Mouse (Mus musculus) thymus, postnatal 14 days (tissue): ENCODE results near the gene Fmnl2.

ENCODE experiments used
- DNase-seq: peaks from one replicate; pipeline ENCODE4 v3.0.0; 2021

Gene Fmnl2

DNA sequence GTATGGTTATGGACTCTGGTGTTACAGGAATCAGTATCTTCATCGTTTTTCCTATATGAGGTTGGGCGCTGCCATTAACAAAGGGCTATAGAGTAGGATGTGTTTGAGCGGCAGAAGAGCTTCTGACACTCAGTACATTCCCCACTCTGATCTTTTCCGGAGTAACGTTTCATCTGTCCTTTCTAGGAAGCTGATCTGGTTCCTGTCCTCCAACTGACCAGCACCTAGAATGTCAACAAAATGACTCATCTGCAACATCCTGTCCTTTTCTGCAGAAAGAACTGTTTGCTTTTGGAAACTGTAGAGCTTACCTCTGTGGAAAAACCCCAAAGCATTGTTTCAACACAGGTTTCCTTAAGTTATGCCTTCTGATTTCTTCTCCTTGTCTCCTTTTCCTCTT, 60.4 kb downstream of the Fmnl2 start:
- DNase-seq: no peak

- no peak for DNase-seq
These were observed 63.2 kb downstream of the Fmnl2 start for GRCm38 (mm10) chr2:52920701-52921435.

DNA sequence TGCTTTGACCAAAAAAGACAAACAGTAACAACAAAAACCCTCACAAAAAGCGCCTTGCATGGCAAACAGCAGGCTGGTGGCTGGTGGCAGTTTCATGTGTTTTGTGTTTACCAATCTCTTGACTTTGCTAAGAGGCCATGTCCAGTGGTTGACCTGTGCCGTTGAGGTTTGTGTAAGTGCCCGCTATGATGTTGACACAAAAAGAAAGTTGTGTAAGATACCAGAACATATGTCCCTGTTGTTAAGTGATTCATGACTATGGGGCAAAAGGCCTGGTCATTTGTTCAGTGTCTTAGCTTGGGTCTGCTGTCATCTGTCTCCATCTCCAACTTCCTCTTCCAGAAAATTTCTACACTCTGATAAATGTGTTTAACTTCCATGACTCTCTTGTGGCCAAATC, 67.4 kb downstream of the Fmnl2 start:
- DNase-seq: no peak

- DNase-seq: peak; percentile 27
These were observed 69.7 kb downstream of the Fmnl2 start for GRCm38 (mm10) chr2:52927381-52927780.

DNA sequence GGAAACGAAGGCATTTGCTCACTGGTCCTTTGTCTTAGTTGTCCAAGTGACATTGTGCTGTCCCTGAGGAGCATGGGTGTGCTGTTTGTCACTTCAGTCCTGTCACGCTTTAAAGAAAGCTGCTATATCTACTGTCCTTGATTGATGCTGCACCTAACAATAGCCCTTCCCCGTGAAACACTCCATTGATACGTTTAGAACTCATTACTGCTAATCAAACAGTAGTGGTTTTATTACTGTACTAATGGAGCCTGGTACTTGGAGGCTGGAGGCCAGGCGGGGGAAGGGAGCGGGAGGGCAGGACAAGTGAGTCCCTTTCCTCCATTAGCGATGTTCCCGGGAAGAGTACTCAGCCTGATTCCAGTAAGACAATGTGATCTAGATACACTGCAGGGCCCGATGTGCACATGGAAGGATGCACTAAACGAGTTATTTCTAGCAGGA, 70.2 kb downstream of the Fmnl2 start:
- peak; percentile 36 for DNase-seq

DNA sequence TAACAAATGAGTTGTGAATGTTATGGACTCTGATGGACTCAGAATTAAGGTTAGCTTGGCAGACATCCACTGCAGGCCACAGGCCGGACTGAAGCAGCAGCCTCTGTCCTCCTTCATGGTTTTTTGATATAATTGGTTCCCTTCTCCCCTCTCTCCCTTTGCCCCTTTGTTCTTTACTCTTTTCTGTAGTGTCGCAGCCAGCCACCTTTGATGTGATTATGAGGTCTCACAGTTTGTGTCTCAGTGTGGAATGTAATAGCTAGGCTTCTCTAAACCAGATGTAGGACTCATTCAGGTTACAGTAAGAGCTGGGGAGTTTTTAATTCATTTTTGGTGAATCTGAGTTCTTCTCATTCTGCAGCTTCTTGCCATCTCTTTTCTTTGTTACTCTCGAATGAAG, 70.7 kb downstream of the Fmnl2 start:
- DNase-seq: peak; percentile 51

GRCm38 (mm10) chr2:52930106-52930868, 72.6 kb downstream of the Fmnl2 start:
- no peak for DNase-seq

GRCm38 (mm10) chr2:52931315-52931714, 73.7 kb downstream of the Fmnl2 start:
- DNase-seq: no peak

- no peak for DNase-seq
These were observed 78.2 kb downstream of the Fmnl2 start for GRCm38 (mm10) chr2:52935906-52936305.

- no peak for DNase-seq
These were observed 80.9 kb downstream of the Fmnl2 start for GRCm38 (mm10) chr2:52938351-52939074.

DNA sequence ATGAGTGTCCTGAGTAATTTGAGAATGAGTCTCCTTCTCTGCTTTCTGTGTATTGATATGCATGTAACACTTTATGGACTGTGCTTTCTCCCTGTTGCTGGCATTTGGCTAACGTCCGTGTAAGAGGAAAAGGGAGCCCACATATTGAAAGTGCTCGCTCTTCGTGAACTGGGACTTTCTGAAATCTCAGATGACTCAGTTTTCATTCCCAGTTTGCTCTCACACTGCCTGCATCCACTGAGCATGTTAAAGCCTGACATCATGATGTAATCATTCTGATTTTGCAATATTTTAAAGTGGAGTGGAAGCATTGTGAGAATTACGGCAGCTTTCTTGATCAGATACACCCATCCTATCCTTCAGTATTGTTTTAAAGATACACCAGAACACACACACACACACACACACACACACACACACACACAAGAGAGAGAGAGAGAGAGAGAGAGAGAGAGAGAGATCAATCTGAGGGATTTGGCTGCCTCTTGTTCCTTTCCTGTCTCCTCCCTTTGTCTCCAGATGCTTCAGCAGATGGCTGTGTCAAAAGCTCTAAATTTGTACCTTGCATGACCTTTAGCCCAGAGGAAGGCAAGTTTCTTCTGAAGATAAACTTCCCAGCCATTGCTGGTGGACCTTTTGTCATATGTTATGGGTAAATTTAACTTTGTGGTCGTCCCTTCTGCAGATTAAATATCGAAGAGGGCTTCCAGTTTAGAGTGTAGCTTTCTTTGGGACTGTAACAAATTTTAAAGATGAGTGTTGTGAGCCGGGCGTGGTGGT, 86.2 kb downstream of the Fmnl2 start:
- no peak for DNase-seq

DNA sequence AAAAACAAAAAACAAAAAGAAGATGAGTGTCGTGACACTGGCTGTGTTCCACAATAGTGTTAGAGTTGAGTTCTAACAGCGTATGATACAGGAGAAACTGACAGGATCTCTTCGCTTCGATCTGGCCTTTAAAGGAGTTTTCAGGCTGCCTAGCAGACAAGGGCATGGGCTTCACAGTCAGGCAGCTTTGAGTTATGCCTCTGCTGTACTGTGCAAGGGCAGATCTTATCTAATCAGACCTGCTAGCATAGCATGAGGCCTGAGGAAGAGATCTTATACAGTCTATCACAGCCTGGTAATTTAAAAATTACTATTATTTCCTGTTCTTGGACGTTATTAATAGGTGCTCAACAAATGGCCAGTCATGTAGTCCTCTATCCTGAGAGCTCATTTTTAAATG, 86.9 kb downstream of the Fmnl2 start:
- DNase-seq: no peak

DNA sequence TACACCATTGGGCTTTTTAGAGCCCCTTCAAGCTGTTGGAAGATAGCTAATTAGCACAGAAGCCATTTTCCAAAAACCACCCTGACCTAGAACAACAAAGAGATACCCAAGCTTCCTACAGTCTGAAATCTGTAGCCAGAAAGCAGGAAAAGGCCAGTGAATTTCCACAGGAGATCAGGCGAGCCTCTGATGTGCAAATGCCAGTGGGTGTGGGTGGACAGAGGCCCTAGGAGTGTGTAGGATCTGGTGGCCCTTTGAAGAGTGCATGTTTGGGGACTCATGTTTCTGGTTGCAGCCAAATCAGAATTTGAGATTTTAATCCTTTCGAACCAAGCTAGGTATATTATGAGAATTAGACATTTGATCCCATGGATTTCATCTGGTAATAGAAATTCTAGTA, 88.4 kb downstream of the Fmnl2 start:
- DNase-seq: no peak

DNA sequence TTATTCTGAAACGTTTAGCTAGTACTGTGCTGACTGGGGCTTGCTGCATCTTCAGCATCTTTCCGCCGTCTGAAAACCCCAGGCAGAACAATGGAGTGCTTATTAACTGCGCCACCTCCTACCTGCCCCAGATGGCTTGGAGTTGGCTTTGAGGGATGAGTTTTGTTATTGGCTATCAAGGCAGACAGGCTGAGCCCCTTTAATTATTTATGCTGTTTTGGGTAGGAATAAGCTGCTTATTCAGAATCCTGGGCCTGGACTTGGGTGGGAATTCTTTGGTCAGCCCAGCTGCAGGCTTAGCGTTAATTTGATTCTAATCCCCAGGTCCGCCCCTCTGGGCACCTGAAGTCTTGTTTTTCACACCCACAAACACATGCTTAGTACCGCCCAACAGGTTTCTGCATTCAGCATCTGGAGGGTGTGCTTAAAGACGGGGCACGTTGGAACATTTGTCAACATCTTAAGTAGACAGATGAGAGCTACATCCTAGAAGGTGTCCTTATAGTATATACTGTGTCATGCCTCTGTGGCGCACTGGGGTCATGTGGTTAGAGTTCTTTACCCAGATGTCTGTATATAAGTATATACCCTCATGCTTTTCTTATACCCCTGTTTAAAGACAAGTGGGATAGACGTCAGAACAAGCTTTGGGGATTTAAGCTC, 89.0 kb downstream of the Fmnl2 start:
- DNase-seq: no peak

DNA sequence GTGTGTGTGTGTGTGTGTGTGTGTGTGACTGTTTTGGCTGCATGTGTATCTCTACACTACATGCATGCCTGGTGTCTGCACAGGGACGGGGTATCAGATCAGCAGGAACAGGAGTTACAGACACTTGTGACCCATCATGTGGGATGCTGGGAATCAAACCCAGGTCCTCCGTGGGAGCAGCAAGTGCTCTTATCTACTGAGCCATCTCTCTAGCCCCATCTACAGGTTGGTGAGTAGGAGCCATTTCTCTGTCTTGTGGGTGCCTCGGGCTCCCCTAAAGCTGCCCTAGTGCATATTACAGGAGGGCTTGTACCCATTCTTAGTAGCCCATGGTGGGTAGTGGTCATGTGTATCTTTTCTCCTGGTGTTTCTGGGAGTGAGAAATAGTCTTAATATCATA, 90.7 kb downstream of the Fmnl2 start:
- DNase-seq: no peak

DNA sequence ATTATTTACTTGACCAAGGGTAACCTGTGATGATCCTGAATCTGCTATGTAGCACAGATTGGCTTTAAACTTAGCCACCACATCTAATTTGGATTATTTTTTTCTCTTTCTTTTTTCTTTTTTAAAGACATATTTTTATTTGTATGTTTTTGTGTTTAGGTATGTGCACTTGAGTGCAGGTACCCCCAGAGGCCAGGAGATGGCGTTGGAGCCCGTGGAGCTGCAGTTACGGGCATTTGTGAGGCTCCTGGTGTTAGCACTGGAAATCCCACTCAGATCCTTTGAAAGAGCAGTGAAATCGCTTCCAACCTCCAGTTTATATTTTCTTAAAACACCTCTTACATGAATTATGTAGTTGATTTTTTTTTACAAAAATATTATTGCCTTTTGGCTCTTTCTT, 91.9 kb downstream of the Fmnl2 start:
- no peak for DNase-seq

DNA sequence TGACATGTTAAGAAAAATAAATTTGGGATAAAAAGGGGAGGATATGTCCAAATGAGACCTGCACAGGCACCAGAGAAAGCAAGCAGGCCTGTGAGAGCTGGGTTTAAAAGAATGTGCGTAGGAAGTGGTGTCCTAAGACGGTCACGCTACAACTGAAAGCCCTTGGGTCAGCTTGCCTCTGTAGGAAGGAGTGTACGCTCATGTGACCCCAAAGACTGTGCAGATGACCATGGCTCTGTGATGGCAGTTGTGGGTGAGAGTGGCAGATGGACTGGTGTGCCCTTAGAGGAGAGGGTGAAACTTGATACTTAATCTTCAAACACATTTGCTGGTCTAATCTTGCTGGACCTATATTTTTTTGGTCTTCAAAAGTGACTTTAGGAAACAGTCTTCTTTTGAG, 92.6 kb downstream of the Fmnl2 start:
- DNase-seq: no peak

GRCm38 (mm10) chr2:52952202-52952730, 94.6 kb downstream of the Fmnl2 start:
- no peak for DNase-seq

DNA sequence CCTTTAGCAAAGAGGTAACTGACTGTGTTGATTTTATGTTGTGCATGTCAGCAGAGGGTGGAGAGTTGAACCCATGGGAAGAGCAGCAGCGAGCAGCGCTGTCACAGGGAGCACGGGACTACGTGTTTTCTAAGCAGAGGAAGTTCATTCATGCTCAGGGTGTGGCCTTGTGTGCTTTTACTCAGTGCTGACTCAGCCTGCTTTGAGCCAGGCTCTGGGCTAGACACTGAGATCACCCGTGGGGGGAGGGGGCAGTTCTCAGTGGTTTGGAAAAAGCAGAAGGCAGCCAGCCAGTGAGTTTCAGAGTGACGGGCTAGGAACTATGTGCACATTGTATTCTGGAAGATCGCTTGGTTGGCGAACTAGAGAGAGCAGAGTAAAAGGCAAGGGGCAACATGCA, 97.4 kb downstream of the Fmnl2 start:
- DNase-seq: peak; percentile 43

GRCm38 (mm10) chr2:52955831-52956230, 98.2 kb downstream of the Fmnl2 start:
- no peak for DNase-seq

DNA sequence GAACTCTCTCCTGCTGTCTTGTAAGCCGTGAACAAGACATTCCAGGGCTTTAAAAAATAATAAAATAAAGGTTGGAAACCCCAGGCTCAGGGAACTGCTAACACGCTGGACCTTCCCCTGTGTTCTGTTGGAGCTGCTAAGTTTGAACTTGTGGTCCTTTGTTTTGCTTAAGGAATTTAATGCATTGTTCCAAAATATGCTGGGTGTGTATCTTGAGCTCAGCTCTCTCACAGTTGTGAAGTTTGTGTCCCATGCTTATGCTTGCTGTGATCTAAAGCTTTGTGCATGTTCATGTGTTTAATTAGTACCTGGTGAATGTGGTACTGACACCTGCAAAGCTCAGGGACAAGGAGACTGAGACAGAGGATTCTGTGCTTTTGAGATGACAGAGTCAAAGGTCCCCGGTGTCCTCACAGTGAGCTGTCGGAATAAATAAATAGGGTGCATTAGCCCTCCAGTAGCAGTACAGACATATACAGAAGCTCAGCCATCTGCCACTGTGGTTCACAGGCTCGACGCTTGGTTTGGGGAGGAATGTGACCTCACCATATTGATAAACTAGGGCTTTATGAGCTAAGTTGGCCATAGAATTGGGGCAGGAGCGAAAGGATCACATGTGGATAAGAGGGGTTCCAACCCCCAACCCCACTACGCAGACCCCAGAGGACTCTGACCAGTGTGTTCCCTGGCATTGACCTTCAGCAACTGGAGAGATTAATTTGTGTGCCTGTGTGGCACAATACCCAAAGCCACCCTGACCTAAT, 100.3 kb downstream of the Fmnl2 start:
- DNase-seq: no peak
